Mouse (Mus musculus) intestine, embryonic 16.5 days (tissue): ENCODE results near the gene Trio. TPM values are rescaled to one million over a fixed set of nuclear protein-coding genes. Genes with fewer than 3 reads are reported as not detected.
"Not testable (repeated sequence)": the region's sequence is repeated elsewhere in the genome, so short reads cannot be mapped to it uniquely, and the experiment has no call there.

Source experiments
- ATAC-seq: fragments of 200-750 bp; cut with Nextera tagmentation; 2 replicates; pipeline ENCODE4 v1.8.0; 2017; ENCODE audit warnings: moderate TSS enrichment, moderate library complexity
- H3K27ac ChIP-seq: fragments of 300-500 bp; sonication (generic); 2 replicates; pipeline ENCODE4 v1.5.1; 2014; ENCODE audit warnings: mild to moderate bottlenecking, low read length
- H3K27me3 ChIP-seq: fragments of 300-500 bp; sonication (generic); replicated peaks from 2 replicates; pipeline ENCODE4 v1.6.1; 2014; ENCODE audit warnings: low read length, control low read depth, mixed read lengths; ENCODE audit not compliant: control insufficient read depth, insufficient read depth
- H3K36me3 ChIP-seq: fragments of 300-500 bp; sonication (generic); 2 replicates; pipeline ENCODE4 v1.6.1; 2014; ENCODE audit warnings: low read length, control low read depth; ENCODE audit not compliant: control insufficient read depth, insufficient read depth
- H3K4me1 ChIP-seq: fragments of 300-500 bp; sonication (generic); 2 replicates; pipeline ENCODE4 v1.6.1; 2014; ENCODE audit warnings: low read length, control low read depth, mixed read lengths; ENCODE audit not compliant: control insufficient read depth, insufficient read depth
- H3K4me2 ChIP-seq: fragments of 300-500 bp; sonication (generic); 2 replicates; pipeline ENCODE4 v1.6.1; 2014; ENCODE audit warnings: low read depth, low read length, control low read depth
- H3K4me3 ChIP-seq: fragments of 300-500 bp; sonication (generic); 2 replicates; pipeline ENCODE4 v1.5.1; 2014; ENCODE audit warnings: mild to moderate bottlenecking, low read length
- H3K9ac ChIP-seq: fragments of 300-500 bp; sonication (generic); 2 replicates; pipeline ENCODE4 v1.6.1; 2014; ENCODE audit warnings: low read depth, low read length
- H3K9me3 ChIP-seq: fragments of 300-500 bp; sonication (generic); 2 replicates; pipeline ENCODE4 v1.6.1; 2016; ENCODE audit warnings: low read length, control low read depth; ENCODE audit not compliant: control insufficient read depth
- WGBS: fragments of 180-500 bp; shearing (Covaris S2); extraction: QIAGEN DNeasy Blood & Tissue Kit; methylation state at CpG from one replicate; pipeline ENCODE4 v1.1.7; 2014; 5-methylcytosine and 5-hydroxymethylcytosine counted together
- polyA plus RNA-seq: library from polyadenylated mRNA; unstranded; fragments of >200 nt; fragmentation: Nextera tagmentation; extraction: Ambion mirVana; gene quantifications from 2 replicates; pipeline ENCODE4 v1.2.1, GENCODE M21; 2015

Gene Trio
- polyA plus RNA-seq, 1 experiment from 2014 or later: 13.4 TPM

- peak; percentile 33; the same call in 1 of the 2 replicates for ATAC-seq
- 0 out of 2 replicates have a peak overlapping the region, but pooled peaks have one; percentile 21 for H3K27ac ChIP-seq
- H3K9ac ChIP-seq: no peak overlapping the region
- no peaks in the 10 kb centered on the region for H3K27me3 ChIP-seq
- no peak overlapping the region for H3K4me3 ChIP-seq
- WGBS: 53% methylated on average over 6 of the region's 6 CpGs
- no peaks in the 10 kb centered on the region for H3K9me3 ChIP-seq
- H3K36me3 ChIP-seq: no peaks in the 10 kb centered on the region
- no peaks in the 10 kb centered on the region; the same call in 1 of the 2 replicates for H3K4me1 ChIP-seq
- H3K4me2 ChIP-seq: no peak overlapping the region
Measured at GRCm38 (mm10) chr15:27724298-27724697, 301.4 kb downstream of the Trio start.

GRCm38 (mm10) chr15:27723746-27724145, 301.9 kb downstream of the Trio start:
- Histone ChIP-seq H3K4me2 (no peak overlapping the region), H3K4me1 (peaks cover 3% of the 10 kb centered on the region; the same call in 1 of the 2 replicates), H3K9ac (no peak overlapping the region), H3K27me3 (no peaks in the 10 kb centered on the region), H3K27ac (no peak overlapping the region), H3K36me3 (no peaks in the 10 kb centered on the region), H3K9me3 (no peaks in the 10 kb centered on the region), H3K4me3 (no peak overlapping the region)
- 55% methylated on average over 6 of the region's 6 CpGs for WGBS
- ATAC-seq: peak; percentile 67; the same call in 1 of the 2 replicates

GRCm38 (mm10) chr15:27720297-27720696, 305.4 kb downstream of the Trio start:
- not testable (repeated sequence) for H3K4me2 ChIP-seq, ATAC-seq, H3K9me3 ChIP-seq, H3K4me3 ChIP-seq, H3K9ac ChIP-seq, H3K27ac ChIP-seq, H3K27me3 ChIP-seq, H3K36me3 ChIP-seq, H3K4me1 ChIP-seq
- WGBS: 79% methylated on average over 8 of the region's 8 CpGs

- ATAC-seq: peak; percentile 90
- no peak overlapping the region for H3K9ac ChIP-seq
- no peaks in the 10 kb centered on the region for H3K27me3 ChIP-seq
- WGBS: 66% methylated on average over 7 of the region's 7 CpGs
- no peak overlapping the region for H3K27ac ChIP-seq
- peaks cover 3% of the 10 kb centered on the region; the same call in 1 of the 2 replicates for H3K4me1 ChIP-seq
- H3K9me3 ChIP-seq: no peaks in the 10 kb centered on the region
- H3K4me2 ChIP-seq: peak overlapping the region; percentile 14; the same call in 1 of the 2 replicates
- H3K4me3 ChIP-seq: no peak overlapping the region
- H3K36me3 ChIP-seq: no peaks in the 10 kb centered on the region
Measured at GRCm38 (mm10) chr15:27718668-27719067, 307.0 kb downstream of the Trio start.

GRCm38 (mm10) chr15:27715331-27715730, 310.3 kb downstream of the Trio start:
- ATAC-seq: no peak

GRCm38 (mm10) chr15:27710698-27711097, 314.9 kb downstream of the Trio start:
- no peaks in the 10 kb centered on the region for H3K27me3 ChIP-seq
- ATAC-seq: no peak
- H3K27ac ChIP-seq: no peak overlapping the region
- H3K4me3 ChIP-seq: no peak overlapping the region
- H3K9ac ChIP-seq: no peak overlapping the region
- 62% methylated on average over 9 of the region's 9 CpGs for WGBS
- no peaks in the 10 kb centered on the region for H3K9me3 ChIP-seq
- no peak overlapping the region for H3K4me2 ChIP-seq
- H3K4me1 ChIP-seq: no peaks in the 10 kb centered on the region
- H3K36me3 ChIP-seq: no peaks in the 10 kb centered on the region

More at GRCm38 (mm10) chr15:27715331-27715730, 310.3 kb downstream of the Trio start:
- Histone ChIP-seq H3K4me1 (peaks cover 3% of the 10 kb centered on the region; the same call in 1 of the 2 replicates), H3K4me2 (no peak overlapping the region), H3K27me3 (no peaks in the 10 kb centered on the region), H3K9ac (no peak overlapping the region), H3K9me3 (no peaks in the 10 kb centered on the region), H3K4me3 (no peak overlapping the region), H3K27ac (no peak overlapping the region), H3K36me3 (no peaks in the 10 kb centered on the region)
- WGBS: 28% methylated on average over 3 of the region's 3 CpGs

GRCm38 (mm10) chr15:27708968-27709612, 316.6 kb downstream of the Trio start:
- H3K27me3 ChIP-seq: no peaks in the 10 kb centered on the region
- WGBS: 77% methylated on average over 7 of the region's 7 CpGs
- no peaks in the 10 kb centered on the region for H3K4me1 ChIP-seq
- H3K9me3 ChIP-seq: no peaks in the 10 kb centered on the region
- no peak overlapping the region for H3K9ac ChIP-seq
- ATAC-seq: no peak
- H3K4me3 ChIP-seq: no peak overlapping the region
- no peak overlapping the region for H3K27ac ChIP-seq
- H3K4me2 ChIP-seq: no peak overlapping the region
- no peaks in the 10 kb centered on the region for H3K36me3 ChIP-seq

GRCm38 (mm10) chr15:27708499-27708898, 317.1 kb downstream of the Trio start:
- WGBS: 64% methylated on average over 3 of the region's 3 CpGs
- Histone ChIP-seq H3K9me3 (no peaks in the 10 kb centered on the region), H3K9ac (no peak overlapping the region), H3K36me3 (no peaks in the 10 kb centered on the region), H3K4me1 (no peaks in the 10 kb centered on the region), H3K4me2 (no peak overlapping the region), H3K27ac (no peak overlapping the region), H3K4me3 (no peak overlapping the region), H3K27me3 (no peaks in the 10 kb centered on the region)
- ATAC-seq: no peak

GRCm38 (mm10) chr15:27702972-27703313, 322.7 kb downstream of the Trio start:
- Histone ChIP-seq H3K27ac (no peak overlapping the region), H3K4me3 (no peak overlapping the region), H3K27me3 (no peaks in the 10 kb centered on the region), H3K9me3 (no peaks in the 10 kb centered on the region), H3K4me1 (peaks cover 9% of the 10 kb centered on the region), H3K9ac (no peak overlapping the region), H3K4me2 (no peak overlapping the region), H3K36me3 (no peaks in the 10 kb centered on the region)
- WGBS: 17% methylated on average over 1 of the region's 1 CpGs
- ATAC-seq: no peak
